Mouse (Mus musculus): ENCODE data around the gene Gtdc1. TPM values are rescaled to one million over a fixed set of nuclear protein-coding genes. Genes with fewer than 3 reads are reported as not detected.
"Not testable (repeated sequence)": the region's sequence is repeated elsewhere in the genome, so short reads cannot be mapped to it uniquely, and the experiment has no call there.

The Gtdc1 gene
- polyA plus RNA-seq, 1 experiment from 2014 or later, result 8.5 TPM

DNA sequence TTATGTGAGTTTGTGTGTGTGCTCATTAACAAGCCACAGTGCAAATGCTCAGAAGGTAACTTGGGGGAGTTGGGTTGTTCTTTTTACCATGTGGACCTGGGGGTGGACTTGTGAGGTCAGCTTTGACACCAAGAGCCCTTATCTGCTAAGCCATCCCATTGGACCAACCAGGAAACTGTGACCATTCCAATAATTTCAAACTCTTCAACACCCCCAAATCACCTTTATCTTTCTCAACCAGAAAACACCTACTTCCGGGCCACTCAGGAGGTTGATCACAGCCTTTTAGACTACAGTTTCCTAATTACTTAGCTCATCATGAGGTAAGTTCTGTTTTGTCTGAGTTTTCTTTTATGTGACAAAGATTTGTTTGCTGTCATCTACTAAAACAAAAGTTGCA is 298.7 kb downstream of the Gtdc1 start:
- DNase-seq, result no peak
- Histone ChIP-seq H3K27ac (ENCODE audit: low read depth) (no peak overlapping the region), H3K9me3 (ENCODE audit: low read length) (no peaks in the 10 kb centered on the region), H3K36me3 (replicated peaks; ENCODE audit: insufficient read depth, low read length) (no peaks in the 10 kb centered on the region), H3K4me3 (ENCODE audit: low read depth, low read length) (no peak overlapping the region), H3K9ac (replicated peaks) (no peak overlapping the region), H3K4me2 (ENCODE audit: low read depth, low read length) (no peak overlapping the region), H3K27me3 (ENCODE audit: insufficient read depth, low read length) (no peaks in the 10 kb centered on the region), H3K4me1 (ENCODE audit: insufficient read depth) (no peaks in the 10 kb centered on the region)
- WGBS (ENCODE audit: insufficient replicate concordance), result 70% methylated on average over 1 of the region's 1 CpGs
- no peak for TF ChIP-seq EP300 (IDR thresholded peaks at IDR 0.05; ENCODE audit: low read depth)
- no peak for TF ChIP-seq CTCF (IDR thresholded peaks at IDR 0.05; ENCODE audit: low read depth)
- ATAC-seq, result no peak

DNA sequence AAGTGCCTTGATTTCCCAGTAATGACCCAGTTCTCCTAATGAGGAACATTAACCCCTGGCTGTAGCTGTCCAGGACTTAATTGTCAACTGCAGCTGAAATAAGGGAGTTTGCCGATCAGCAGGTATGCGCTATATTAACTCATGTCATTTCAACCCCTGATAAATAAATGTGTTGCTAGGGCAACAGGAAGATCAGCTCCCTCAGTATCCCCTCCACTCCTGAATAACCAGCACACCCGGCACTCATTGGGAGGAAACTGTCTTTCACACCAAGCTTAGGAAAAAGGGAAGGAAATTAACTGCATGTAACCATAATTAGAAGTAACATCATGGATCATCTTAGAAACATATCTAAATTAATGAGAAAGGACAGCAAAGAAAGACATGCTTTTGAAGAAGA is 302.3 kb downstream of the Gtdc1 start:
- ATAC-seq, result no peak
- H3K9me3 ChIP-seq (ENCODE audit: low read length), result no peaks in the 10 kb centered on the region
- no peaks in the 10 kb centered on the region for H3K36me3 ChIP-seq (replicated peaks; ENCODE audit: insufficient read depth, low read length)
- no peaks in the 10 kb centered on the region for H3K27me3 ChIP-seq (ENCODE audit: insufficient read depth, low read length)
- no peak for DNase-seq
- no peak overlapping the region for H3K9ac ChIP-seq (replicated peaks)
- TF ChIP-seq EP300 (IDR thresholded peaks at IDR 0.05; ENCODE audit: low read depth) (no peak), CTCF (IDR thresholded peaks at IDR 0.05; ENCODE audit: low read depth) (no peak)
- 73% methylated on average over 3 of the region's 3 CpGs for WGBS (ENCODE audit: insufficient replicate concordance)
- H3K4me3 ChIP-seq (ENCODE audit: low read depth, low read length), result no peak overlapping the region
- no peak overlapping the region for H3K27ac ChIP-seq (ENCODE audit: low read depth)
- no peak overlapping the region for H3K4me2 ChIP-seq (ENCODE audit: low read depth, low read length)
- no peaks in the 10 kb centered on the region for H3K4me1 ChIP-seq (ENCODE audit: insufficient read depth)

DNA sequence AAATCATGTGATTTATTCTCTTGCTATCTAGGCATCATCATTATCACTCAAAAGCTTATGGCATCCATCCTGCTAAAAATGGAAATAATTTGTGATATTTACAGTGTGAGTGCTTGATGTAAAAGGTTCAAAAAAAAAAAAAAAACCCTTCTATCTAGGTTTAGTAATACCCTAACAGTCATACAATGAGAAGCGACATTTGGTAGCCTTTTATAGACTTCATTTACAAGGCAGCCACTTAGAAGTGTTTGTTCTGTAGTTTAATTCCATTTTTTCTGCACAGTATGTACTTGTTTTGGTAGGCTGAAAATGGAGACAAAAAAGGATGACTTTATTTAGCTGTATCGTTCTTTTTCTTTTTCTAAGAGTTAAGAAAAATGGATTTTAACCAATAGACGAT is 305.0 kb downstream of the Gtdc1 start:
- Histone ChIP-seq H3K27me3 (ENCODE audit: insufficient read depth, low read length) (no peaks in the 10 kb centered on the region), H3K9me3 (ENCODE audit: low read length) (no peaks in the 10 kb centered on the region), H3K9ac (replicated peaks) (no peak overlapping the region), H3K27ac (ENCODE audit: low read depth) (no peak overlapping the region), H3K4me2 (ENCODE audit: low read depth, low read length) (no peak overlapping the region), H3K4me1 (ENCODE audit: insufficient read depth) (no peaks in the 10 kb centered on the region), H3K36me3 (replicated peaks; ENCODE audit: insufficient read depth, low read length) (no peaks in the 10 kb centered on the region), H3K4me3 (ENCODE audit: low read depth, low read length) (no peak overlapping the region)
- no peak for TF ChIP-seq EP300 (IDR thresholded peaks at IDR 0.05; ENCODE audit: low read depth)
- TF ChIP-seq CTCF (IDR thresholded peaks at IDR 0.05; ENCODE audit: low read depth), result no peak
- 79% methylated on average over 3 of the region's 3 CpGs for WGBS (ENCODE audit: insufficient replicate concordance)
- no peak for DNase-seq
- no peak for ATAC-seq

DNA sequence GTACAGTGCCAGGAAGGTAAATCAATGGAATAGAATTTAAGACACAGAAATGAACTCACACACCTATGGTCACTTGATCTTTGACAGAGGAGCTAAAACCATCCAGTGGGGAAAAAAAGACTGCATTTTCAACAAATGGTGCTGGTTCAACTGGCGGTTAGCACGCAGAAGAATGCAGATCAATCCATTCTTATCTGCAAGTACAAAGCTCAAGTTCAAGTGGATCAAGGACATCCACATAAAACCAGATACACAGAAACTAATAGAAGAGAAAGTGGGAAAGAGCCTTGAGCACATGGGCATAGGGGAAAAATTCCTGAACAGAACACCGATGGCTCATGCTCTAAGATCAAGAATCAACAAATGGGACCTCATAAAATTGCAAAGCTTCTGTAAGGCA is 327.8 kb downstream of the Gtdc1 start:
- not testable (repeated sequence) for H3K9me3 ChIP-seq (ENCODE audit: low read length); DNase-seq; H3K4me3 ChIP-seq (ENCODE audit: low read depth, low read length); ATAC-seq; H3K4me1 ChIP-seq (ENCODE audit: insufficient read depth); H3K36me3 ChIP-seq (replicated peaks; ENCODE audit: insufficient read depth, low read length); H3K27me3 ChIP-seq (ENCODE audit: insufficient read depth, low read length); H3K27ac ChIP-seq (ENCODE audit: low read depth); H3K4me2 ChIP-seq (ENCODE audit: low read depth, low read length); H3K9ac ChIP-seq (replicated peaks)
- 80% methylated on average over 3 of the region's 3 CpGs for WGBS (ENCODE audit: insufficient replicate concordance)

DNA sequence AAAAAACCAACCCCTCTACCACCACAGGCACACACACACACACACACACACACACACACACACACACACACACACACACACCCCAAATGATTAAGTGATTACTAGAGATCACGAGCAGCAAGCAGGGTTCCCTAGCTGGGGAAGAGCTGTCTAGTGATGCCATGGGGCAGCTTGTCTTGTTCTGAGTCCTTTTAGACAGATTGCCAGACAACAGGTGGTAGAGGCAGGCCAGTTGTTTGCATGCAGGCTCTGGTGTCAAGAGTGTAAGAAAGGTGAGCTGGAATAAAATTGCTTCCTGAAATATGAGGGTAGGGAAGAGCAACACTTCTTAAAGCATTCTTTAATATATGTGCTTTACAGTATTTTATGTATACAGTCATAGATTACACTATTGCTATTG is 333.2 kb downstream of the Gtdc1 start:
- WGBS (ENCODE audit: insufficient replicate concordance), result 46% methylated on average over 1 of the region's 1 CpGs

DNA sequence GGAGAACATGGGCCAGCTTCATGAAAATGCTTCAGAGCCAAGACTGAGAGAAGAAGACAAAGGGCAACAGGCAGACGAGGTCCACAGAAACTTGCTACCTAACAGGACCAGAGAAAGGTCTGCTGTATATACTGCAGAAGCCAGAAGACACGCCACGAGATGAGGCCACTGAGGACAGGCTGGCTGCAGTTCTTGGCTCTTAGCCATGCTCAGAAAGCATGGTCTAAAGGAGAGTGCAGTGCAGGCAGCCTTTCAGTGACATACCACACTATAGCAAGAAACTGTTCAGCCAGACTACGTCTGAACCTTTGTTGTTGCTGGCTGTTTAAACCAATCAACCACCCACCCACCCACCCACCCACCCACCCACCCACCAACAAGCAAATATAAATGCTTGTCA is 336.6 kb downstream of the Gtdc1 start:
- no peak overlapping the region for H3K9ac ChIP-seq (replicated peaks)
- no peak for DNase-seq

More for the DNA sequence above, 333.2 kb downstream of the Gtdc1 start:
- Histone ChIP-seq H3K4me1 (ENCODE audit: insufficient read depth) (peaks cover 1% of the 10 kb centered on the region; the same call in 1 of the 2 replicates), H3K36me3 (replicated peaks; ENCODE audit: insufficient read depth, low read length) (no peaks in the 10 kb centered on the region), H3K27ac (ENCODE audit: low read depth) (no peak overlapping the region), H3K9me3 (ENCODE audit: low read length) (no peaks in the 10 kb centered on the region), H3K4me2 (ENCODE audit: low read depth, low read length) (no peak overlapping the region), H3K4me3 (ENCODE audit: low read depth, low read length) (no peak overlapping the region), H3K9ac (replicated peaks) (no peak overlapping the region), H3K27me3 (ENCODE audit: insufficient read depth, low read length) (no peaks in the 10 kb centered on the region)
- no peak for TF ChIP-seq EP300 (IDR thresholded peaks at IDR 0.05; ENCODE audit: low read depth)
- TF ChIP-seq CTCF (IDR thresholded peaks at IDR 0.05; ENCODE audit: low read depth), result no peak
- ATAC-seq, result no peak
- no peak for DNase-seq

DNA sequence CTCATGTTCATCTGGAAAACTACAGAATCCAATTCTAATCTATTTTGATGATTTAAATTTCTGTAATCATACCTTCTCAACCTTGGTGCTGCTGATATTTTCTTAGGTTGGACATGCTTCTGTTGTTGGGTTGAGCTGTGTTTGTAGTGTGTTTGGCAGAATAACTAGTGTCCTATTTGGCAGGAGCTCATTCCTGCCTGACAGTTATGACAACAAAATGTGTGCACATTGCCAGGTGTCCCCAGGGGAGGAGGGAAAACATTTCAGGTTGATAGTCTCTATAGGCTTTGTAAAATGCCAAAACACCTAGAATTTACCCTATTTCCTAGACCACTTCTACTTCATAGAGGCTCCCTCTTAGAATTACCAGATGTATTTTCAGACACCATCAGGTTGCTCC is 343.4 kb downstream of the Gtdc1 start:
- no peaks in the 10 kb centered on the region for H3K36me3 ChIP-seq (replicated peaks; ENCODE audit: insufficient read depth, low read length)
- ATAC-seq (no peak), DNase-seq (no peak)
- TF ChIP-seq CTCF (IDR thresholded peaks at IDR 0.05; ENCODE audit: low read depth) (no peak), EP300 (IDR thresholded peaks at IDR 0.05; ENCODE audit: low read depth) (no peak)
- no peaks in the 10 kb centered on the region for H3K4me1 ChIP-seq (ENCODE audit: insufficient read depth)
- no peaks in the 10 kb centered on the region for H3K27me3 ChIP-seq (ENCODE audit: insufficient read depth, low read length)
- no peak overlapping the region for H3K9ac ChIP-seq (replicated peaks)
- no peak overlapping the region for H3K4me3 ChIP-seq (ENCODE audit: low read depth, low read length)
- no peak overlapping the region for H3K27ac ChIP-seq (ENCODE audit: low read depth)
- H3K9me3 ChIP-seq (ENCODE audit: low read length), result 0 out of 2 replicates have a peak, but pooled peaks cover 3% of the 10 kb centered on the region
- H3K4me2 ChIP-seq (ENCODE audit: low read depth, low read length), result no peak overlapping the region

More for the DNA sequence above, 336.6 kb downstream of the Gtdc1 start:
- Histone ChIP-seq H3K27me3 (ENCODE audit: insufficient read depth, low read length) (no peaks in the 10 kb centered on the region), H3K4me3 (ENCODE audit: low read depth, low read length) (no peak overlapping the region), H3K36me3 (replicated peaks; ENCODE audit: insufficient read depth, low read length) (no peaks in the 10 kb centered on the region), H3K27ac (ENCODE audit: low read depth) (no peak overlapping the region), H3K4me1 (ENCODE audit: insufficient read depth) (no peaks in the 10 kb centered on the region), H3K9me3 (ENCODE audit: low read length) (no peaks in the 10 kb centered on the region), H3K4me2 (ENCODE audit: low read depth, low read length) (no peak overlapping the region)
- no peak for ATAC-seq
- WGBS (ENCODE audit: insufficient replicate concordance), result 67% methylated on average over 4 of the region's 4 CpGs
- TF ChIP-seq EP300 (IDR thresholded peaks at IDR 0.05; ENCODE audit: low read depth) (no peak), CTCF (IDR thresholded peaks at IDR 0.05; ENCODE audit: low read depth) (no peak)
